ENCODE assay signal across 25 mouse cellular contexts in the genomic region with DNA sequence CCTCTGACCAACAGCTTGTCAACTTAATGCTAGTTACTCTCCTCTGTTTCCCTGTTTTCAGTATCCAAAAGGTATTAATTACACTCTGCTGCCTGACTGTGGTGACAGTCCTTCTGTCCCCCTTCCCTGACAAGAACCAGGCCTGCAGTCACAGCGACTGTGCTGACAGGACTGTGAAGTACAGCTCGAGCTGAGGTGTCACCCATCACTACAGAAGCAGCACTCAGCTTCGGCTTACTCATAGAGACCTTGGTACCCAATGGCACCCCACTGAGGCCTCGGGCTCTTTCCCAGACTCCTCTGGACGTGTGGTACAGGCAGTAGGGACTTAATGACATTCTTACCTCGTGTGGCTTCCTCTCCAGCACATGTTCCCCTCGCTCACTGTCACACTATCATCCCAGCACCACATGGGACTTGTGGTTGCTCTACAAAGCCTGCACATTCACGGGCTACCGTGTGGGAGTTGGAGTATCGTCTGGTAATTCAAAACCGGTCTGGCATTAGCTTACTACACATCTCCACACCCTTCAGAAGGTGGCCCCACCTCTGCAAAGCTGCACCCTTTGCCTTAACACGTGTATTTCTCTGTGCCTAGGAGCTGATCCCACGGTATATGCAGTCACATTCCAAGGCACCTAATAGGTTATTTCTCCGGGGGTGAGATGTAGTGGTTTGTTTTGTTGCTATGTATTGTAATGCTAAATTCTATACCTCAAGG. TPM values are rescaled to one million over a fixed set of nuclear protein-coding genes. Genes with fewer than 3 reads are reported as not detected.
DNase-seq lines count a peak whose midpoint lies in the region; ATAC-seq and TF ChIP-seq lines count a peak whose summit lies in the region.
"Had no signal": no experiment of that assay in that cellular context is flagged by ENCODE, and none has a peak within 500 bp of the region (broad histone marks: within the 10 kb centered on the region; RNA-seq: fewer than 3 reads in every experiment).

No protein-coding gene starts in this region.

- TF ChIP-seq EP300 in heart, adult 2 months (IDR thresholded peaks at IDR 0.05; ENCODE audit: insufficient read depth, low read depth, low read length): no peak

- no peak for TF ChIP-seq CTCF in heart, adult 2 months (IDR thresholded peaks at IDR 0.05)

- 0 out of 2 replicates have a peak overlapping the region, but pooled peaks have one; percentile 29 for H3K27ac ChIP-seq in heart, embryonic 10.5 days
- H3K27ac ChIP-seq in heart, adult 2 months: no peak overlapping the region
- H3K27ac ChIP-seq in limb, embryonic 15.5 days: peak overlapping the region; percentile 57
- H3K27ac ChIP-seq in limb, embryonic 10.5 days: no peak overlapping the region
- peak overlapping the region; percentile 76 for H3K27ac ChIP-seq in embryonic facial prominence, embryonic 15.5 days (replicated peaks)
- no peak overlapping the region for H3K27ac ChIP-seq in neural tube, embryonic 15.5 days (replicated peaks)
- H3K27ac ChIP-seq: embryonic facial prominence, embryonic 12.5 days; forebrain, embryonic 10.5 days; gastrocnemius, adult 2 months; hindbrain, embryonic 10.5 days; hindbrain, postnatal 0 days; limb, embryonic 12.5 days; liver, embryonic 13.5 days; macrophage had no signal

- WGBS in heart, embryonic 10.5 days: 37% methylated on average over 14 of the region's 14 CpGs
- 50% methylated on average over 14 of the region's 14 CpGs for WGBS in heart, adult 2 months
- WGBS in limb, embryonic 15.5 days: 32% methylated on average over 14 of the region's 14 CpGs
- WGBS in limb, embryonic 10.5 days: 58% methylated on average over 14 of the region's 14 CpGs
- 30% methylated on average over 14 of the region's 14 CpGs for WGBS in embryonic facial prominence, embryonic 15.5 days
- 64% methylated on average over 14 of the region's 14 CpGs for WGBS in neural tube, embryonic 15.5 days

- H3K79me2 ChIP-seq in heart, adult 2 months (replicated peaks; ENCODE audit: control insufficient read depth, insufficient read depth, low read length): no peaks in the 10 kb centered on the region

- ATAC-seq in limb, embryonic 15.5 days (ENCODE audit: insufficient number of reproducible peaks, low FRiP score, low TSS enrichment, low read depth): peak; percentile 55; the same call in 1 of the 2 replicates
- no peak for ATAC-seq in embryonic facial prominence, embryonic 15.5 days (ENCODE audit: insufficient number of reproducible peaks, low FRiP score, low TSS enrichment, low read depth)
- ATAC-seq in megakaryocyte-erythroid progenitor cell, adult 5-6 weeks (replicated peaks; ENCODE audit: low FRiP score, low TSS enrichment, poor library complexity, severe bottlenecking): peak; percentile 33; the same call in 1 of the 2 replicates
- ATAC-seq in neural tube, embryonic 15.5 days (ENCODE audit: low FRiP score): no peak
- ATAC-seq: CD4-positive, CD25-positive, alpha-beta regulatory T cell, adult 4 months; hindbrain, postnatal 0 days had no signal

- peaks cover 25% of the 10 kb centered on the region for H3K4me1 ChIP-seq in heart, embryonic 10.5 days
- no peaks in the 10 kb centered on the region for H3K4me1 ChIP-seq in heart, adult 2 months (ENCODE audit: control insufficient read depth, insufficient read depth, low read length)
- H3K4me1 ChIP-seq in limb, embryonic 15.5 days: peaks cover 11% of the 10 kb centered on the region; the same call in 1 of the 2 replicates
- 0 out of 2 replicates have a peak, but pooled peaks cover 4% of the 10 kb centered on the region for H3K4me1 ChIP-seq in limb, embryonic 10.5 days
- H3K4me1 ChIP-seq in embryonic facial prominence, embryonic 15.5 days: peaks cover 19% of the 10 kb centered on the region; the same call in 1 of the 2 replicates
- no peaks in the 10 kb centered on the region for H3K4me1 ChIP-seq in neural tube, embryonic 15.5 days
- H3K4me1 ChIP-seq: forebrain, embryonic 10.5 days; hindbrain, embryonic 10.5 days; limb, embryonic 12.5 days; liver, embryonic 13.5 days had no signal

- DNase-seq in heart, embryonic 10.5 days (ENCODE audit: low spot score): peak; percentile 82
- no peak for DNase-seq in heart, adult 2 months
- DNase-seq in limb, embryonic 10.5 days (ENCODE audit: low spot score): no peak
- no peak for DNase-seq in kidney, adult 11 months
- DNase-seq: adrenal gland, postnatal 25 days; cerebellum, adult 18-20 months; gastrocnemius, adult 2 months; kidney, adult 8-10 months; kidney, postnatal 25 days; layer of hippocampus, adult 9-11 months; liver, embryonic 13.5 days; lung, embryonic 14.5 days; midbrain, embryonic 14.5 days had no signal

- no peak overlapping the region for H3K4me2 ChIP-seq in limb, embryonic 15.5 days
- H3K4me2 ChIP-seq in embryonic facial prominence, embryonic 15.5 days (replicated peaks): no peak overlapping the region
- H3K4me2 ChIP-seq in neural tube, embryonic 15.5 days: no peak overlapping the region
- H3K4me2 ChIP-seq: embryonic facial prominence, embryonic 12.5 days; limb, embryonic 12.5 days; liver, embryonic 13.5 days; lung, embryonic 14.5 days had no signal

- no peaks in the 10 kb centered on the region for H3K9me3 ChIP-seq in heart, embryonic 10.5 days
- no peaks in the 10 kb centered on the region for H3K9me3 ChIP-seq in limb, embryonic 15.5 days
- H3K9me3 ChIP-seq in limb, embryonic 10.5 days (replicated peaks): no peaks in the 10 kb centered on the region
- no peaks in the 10 kb centered on the region for H3K9me3 ChIP-seq in embryonic facial prominence, embryonic 15.5 days (replicated peaks)
- H3K9me3 ChIP-seq in neural tube, embryonic 15.5 days (replicated peaks): no peaks in the 10 kb centered on the region
- H3K9me3 ChIP-seq: embryonic facial prominence, embryonic 12.5 days; forebrain, embryonic 10.5 days; hindbrain, embryonic 10.5 days; liver, embryonic 13.5 days had no signal

- H3K4me3 ChIP-seq in heart, embryonic 10.5 days: no peak overlapping the region
- H3K4me3 ChIP-seq in heart, adult 2 months: no peak overlapping the region
- no peak overlapping the region for H3K4me3 ChIP-seq in limb, embryonic 15.5 days
- H3K4me3 ChIP-seq in limb, embryonic 10.5 days: no peak overlapping the region
- H3K4me3 ChIP-seq in embryonic facial prominence, embryonic 15.5 days (replicated peaks): no peak overlapping the region
- H3K4me3 ChIP-seq in neural tube, embryonic 15.5 days (replicated peaks): no peak overlapping the region
- H3K4me3 ChIP-seq: embryonic facial prominence, embryonic 12.5 days; forebrain, embryonic 10.5 days; gastrocnemius, adult 2 months; hindbrain, embryonic 10.5 days; limb, embryonic 12.5 days; liver, embryonic 13.5 days had no signal

- no peaks in the 10 kb centered on the region for H3K36me3 ChIP-seq in heart, embryonic 10.5 days
- H3K36me3 ChIP-seq in heart, adult 2 months (ENCODE audit: control insufficient read depth, insufficient read depth, low read length): no peaks in the 10 kb centered on the region
- no peaks in the 10 kb centered on the region for H3K36me3 ChIP-seq in limb, embryonic 15.5 days
- H3K36me3 ChIP-seq in limb, embryonic 10.5 days: no peaks in the 10 kb centered on the region
- H3K36me3 ChIP-seq in embryonic facial prominence, embryonic 15.5 days: no peaks in the 10 kb centered on the region
- H3K36me3 ChIP-seq in neural tube, embryonic 15.5 days: no peaks in the 10 kb centered on the region
- H3K36me3 ChIP-seq: embryonic facial prominence, embryonic 12.5 days; forebrain, embryonic 10.5 days; G1E; hindbrain, embryonic 10.5 days; limb, embryonic 12.5 days; liver, embryonic 13.5 days had no signal

- H3K9ac ChIP-seq in heart, adult 2 months (ENCODE audit: low read depth, low read length): no peak overlapping the region
- no peak overlapping the region for H3K9ac ChIP-seq in limb, embryonic 15.5 days
- H3K9ac ChIP-seq in embryonic facial prominence, embryonic 15.5 days: no peak overlapping the region
- no peak overlapping the region for H3K9ac ChIP-seq in neural tube, embryonic 15.5 days (replicated peaks)
- H3K9ac ChIP-seq: embryonic facial prominence, embryonic 12.5 days; limb, embryonic 12.5 days; liver, embryonic 13.5 days; lung, embryonic 14.5 days had no signal

- TF ChIP-seq POLR2A in heart, adult 2 months (IDR thresholded peaks at IDR 0.05; ENCODE audit: insufficient read depth, low read depth, low read length): no peak

- intact Hi-C loops in heart, adult 2 months (cut with DNase I): no loop called here

- H3K27me3 ChIP-seq in heart, embryonic 10.5 days (ENCODE audit: insufficient read depth, poor library complexity, severe bottlenecking): peaks cover 8% of the 10 kb centered on the region
- no peaks in the 10 kb centered on the region for H3K27me3 ChIP-seq in heart, adult 2 months (ENCODE audit: control insufficient read depth, insufficient read depth, low read length)
- H3K27me3 ChIP-seq in limb, embryonic 15.5 days: no peaks in the 10 kb centered on the region
- peaks cover 8% of the 10 kb centered on the region for H3K27me3 ChIP-seq in limb, embryonic 10.5 days (ENCODE audit: low read depth, poor library complexity, severe bottlenecking)
- H3K27me3 ChIP-seq in embryonic facial prominence, embryonic 15.5 days: no peaks in the 10 kb centered on the region
- H3K27me3 ChIP-seq in neural tube, embryonic 15.5 days (replicated peaks): no peaks in the 10 kb centered on the region

RNA-seq across cellular contexts. Expression of a gene that starts 6.7 kb away (rescaled TPM):
- polyA plus RNA-seq in heart, embryonic 10.5 days (2016; fragmentation: Nextera tagmentation; extraction: Ambion mirVana): 3.1 and 6.0 TPM in 2 replicates
- 10 to 100 TPM; 48.8 to 53.5 TPM for total RNA-seq in heart, adult 2 months (2021)
- 28.4 and 50.7 TPM in 2 replicates for polyA plus RNA-seq in heart, adult 2 months (2012; rRNA removed)
- 35.1 and 35.8 TPM in 2 replicates for polyA plus RNA-seq in limb, embryonic 15.5 days (2015; fragmentation: Nextera tagmentation; extraction: Ambion mirVana)
- polyA plus RNA-seq in limb, embryonic 10.5 days (2016; fragmentation: Nextera tagmentation; extraction: Ambion mirVana): 0.63 and 1.4 TPM in 2 replicates
- polyA plus RNA-seq in embryonic facial prominence, embryonic 15.5 days (2015; fragmentation: Nextera tagmentation; extraction: Ambion mirVana): 30.3 and 31.6 TPM in 2 replicates
- total RNA-seq in megakaryocyte-erythroid progenitor cell, adult 5-6 weeks (2014; fragmentation: Nextera tagmentation): 2.1 TPM in 1 of 2 replicates, not detected in the other
- 4.1 and 7.1 TPM in 2 replicates for total RNA-seq in megakaryocyte-erythroid progenitor cell, adult 5-6 weeks (2017)
- 0.72 and 3.1 TPM in 2 replicates for polyA plus RNA-seq in neural tube, embryonic 15.5 days (2015; fragmentation: Nextera tagmentation; extraction: Ambion mirVana)
- total RNA-seq: G1E; hindbrain, postnatal 0 days had no signal
- polyA plus RNA-seq: G1E had no signal

Comparison
In these comparisons a context has a peak if more than half of its experiments do, and no peak if none do; other contexts are left out.
1. H3K27ac ChIP-seq: peak in heart, embryonic 10.5 days (single experiment), limb, embryonic 15.5 days (single experiment) and embryonic facial prominence, embryonic 15.5 days (single experiment); none in heart, adult 2 months (single experiment), limb, embryonic 10.5 days (single experiment) and neural tube, embryonic 15.5 days (single experiment).
2. ATAC-seq: peak in limb, embryonic 15.5 days (single experiment) and megakaryocyte-erythroid progenitor cell, adult 5-6 weeks (single experiment); none in embryonic facial prominence, embryonic 15.5 days (single experiment) and neural tube, embryonic 15.5 days (single experiment).